In the genomic region with DNA sequence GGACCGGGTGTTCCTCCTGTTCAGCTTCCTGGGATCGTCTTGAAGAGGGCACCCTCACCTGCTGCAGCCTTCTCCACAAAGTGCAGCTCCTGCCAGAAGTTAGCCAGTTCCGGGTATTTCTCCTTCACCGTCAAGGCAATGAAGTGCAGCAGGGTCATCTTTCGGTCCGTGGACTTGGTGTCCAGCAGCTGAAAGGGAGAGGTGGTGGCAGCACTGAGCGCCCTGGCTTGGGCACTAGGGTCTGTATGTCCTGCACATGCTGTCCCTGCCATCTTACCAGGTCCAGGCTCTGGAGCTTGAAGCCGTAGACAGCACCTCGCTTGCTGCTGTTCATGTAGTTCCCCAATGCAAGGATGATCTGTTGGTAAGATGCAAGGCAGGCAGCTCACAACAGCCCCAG, we compare ENCODE assay signal across 20 mouse cellular contexts. TPM values are rescaled to one million over a fixed set of nuclear protein-coding genes. Genes with fewer than 3 reads are reported as not detected.
DNase-seq lines count a peak whose midpoint lies in the region; ATAC-seq and TF ChIP-seq lines count a peak whose summit lies in the region.
"Had no signal": no experiment of that assay in that cellular context is flagged by ENCODE, and none has a peak within 500 bp of the region (broad histone marks: within the 10 kb centered on the region; RNA-seq: fewer than 3 reads in every experiment).

No protein-coding gene starts in this region.

- no peak for TF ChIP-seq CTCF in heart, postnatal 0 days (IDR thresholded peaks at IDR 0.05; ENCODE audit: low read depth)
- TF ChIP-seq CTCF in lung, embryonic 14.5 days (IDR thresholded peaks at IDR 0.05; ENCODE audit: low read depth), result no peak

- peaks cover 94% of the 10 kb centered on the region for H3K36me3 ChIP-seq in heart, postnatal 0 days (replicated peaks; ENCODE audit: control insufficient read depth, insufficient read depth, low read length)
- H3K36me3 ChIP-seq in lung, embryonic 14.5 days (ENCODE audit: insufficient read depth), result peaks cover 97% of the 10 kb centered on the region
- peaks cover 100% of the 10 kb centered on the region for H3K36me3 ChIP-seq in embryonic facial prominence, embryonic 10.5 days (replicated peaks)
- H3K36me3 ChIP-seq in limb, embryonic 12.5 days, result peaks cover 99% of the 10 kb centered on the region

- no peak for DNase-seq in heart, postnatal 0 days (ENCODE audit: low spot score)
- no peak for DNase-seq in heart, postnatal 4 days
- no peak for DNase-seq in lung, embryonic 14.5 days
- DNase-seq in lung, adult 18-20 months, result no peak
- no peak for DNase-seq in embryonic facial prominence, embryonic 10.5 days (ENCODE audit: low spot score)
- no peak for DNase-seq in layer of hippocampus, postnatal 25 days (ENCODE audit: extremely low spot score in 1 of 2, low spot score in 1 of 2)
- DNase-seq: adrenal gland, postnatal 14 days; cerebellum, adult 9-11 months; embryo, embryonic 11 days; forebrain, postnatal 0 days; gastrocnemius, postnatal 25 days; liver; right cerebral cortex, adult 18-20 months had no signal

- no peak for TF ChIP-seq EP300 in heart, postnatal 0 days (IDR thresholded peaks at IDR 0.05; ENCODE audit: low read depth)

- no peak overlapping the region for H3K9ac ChIP-seq in heart, postnatal 0 days (replicated peaks; ENCODE audit: low read depth, low read length)
- H3K9ac ChIP-seq in lung, embryonic 14.5 days, result no peak overlapping the region
- no peak overlapping the region for H3K9ac ChIP-seq in limb, embryonic 12.5 days (replicated peaks)
- H3K9ac ChIP-seq: forebrain, postnatal 0 days had no signal

- H3K4me3 ChIP-seq in heart, postnatal 0 days (ENCODE audit: low read depth, low read length), result no peak overlapping the region
- no peak overlapping the region for H3K4me3 ChIP-seq in lung, embryonic 14.5 days (ENCODE audit: low read depth, low read length)
- H3K4me3 ChIP-seq in embryonic facial prominence, embryonic 10.5 days, result no peak overlapping the region
- H3K4me3 ChIP-seq in limb, embryonic 12.5 days (replicated peaks), result no peak overlapping the region
- H3K4me3 ChIP-seq: erythroblast, embryonic 14.5 days; left cerebral cortex, adult 2 months had no signal

- H3K4me2 ChIP-seq in heart, postnatal 0 days (ENCODE audit: low read depth, low read length), result no peak overlapping the region
- H3K4me2 ChIP-seq in lung, embryonic 14.5 days, result no peak overlapping the region
- H3K4me2 ChIP-seq in limb, embryonic 12.5 days, result no peak overlapping the region

- ATAC-seq in heart, postnatal 0 days (ENCODE audit: insufficient read depth, low read depth), result no peak
- ATAC-seq in lung, embryonic 14.5 days (ENCODE audit: insufficient read depth), result no peak
- ATAC-seq in limb, embryonic 12.5 days (ENCODE audit: insufficient number of reproducible peaks, insufficient read depth, low FRiP score, low TSS enrichment, low read depth), result no peak
- ATAC-seq: CD4-positive, CD25-positive, alpha-beta regulatory T cell, adult 4 months; forebrain, postnatal 0 days; inflammation-experienced regulatory T-cells, adult 6 months; midbrain, embryonic 16.5 days had no signal

- H3K4me1 ChIP-seq in heart, postnatal 0 days (ENCODE audit: control insufficient read depth, insufficient read depth), result peaks cover 6% of the 10 kb centered on the region; the same call in 1 of the 2 replicates
- H3K4me1 ChIP-seq in lung, embryonic 14.5 days (ENCODE audit: insufficient read depth), result no peaks in the 10 kb centered on the region
- peaks cover 9% of the 10 kb centered on the region; the same call in 1 of the 2 replicates for H3K4me1 ChIP-seq in embryonic facial prominence, embryonic 10.5 days
- H3K4me1 ChIP-seq in limb, embryonic 12.5 days (replicated peaks), result 0 out of 2 replicates have a peak, but pooled peaks cover 3% of the 10 kb centered on the region

- no peaks in the 10 kb centered on the region for H3K27me3 ChIP-seq in heart, postnatal 0 days (ENCODE audit: control insufficient read depth, insufficient read depth, low read length)
- H3K27me3 ChIP-seq in lung, embryonic 14.5 days (ENCODE audit: insufficient read depth, low read length), result no peaks in the 10 kb centered on the region
- no peaks in the 10 kb centered on the region for H3K27me3 ChIP-seq in embryonic facial prominence, embryonic 10.5 days (replicated peaks; ENCODE audit: low read depth, poor library complexity, severe bottlenecking)
- no peaks in the 10 kb centered on the region for H3K27me3 ChIP-seq in limb, embryonic 12.5 days

- no peaks in the 10 kb centered on the region for H3K9me3 ChIP-seq in heart, postnatal 0 days (replicated peaks; ENCODE audit: control insufficient read depth, low read length)
- no peaks in the 10 kb centered on the region for H3K9me3 ChIP-seq in lung, embryonic 14.5 days (ENCODE audit: low read depth, low read length)
- H3K9me3 ChIP-seq in embryonic facial prominence, embryonic 10.5 days, result no peaks in the 10 kb centered on the region
- no peaks in the 10 kb centered on the region for H3K9me3 ChIP-seq in limb, embryonic 12.5 days

- peak overlapping the region; percentile 56 for H3K27ac ChIP-seq in heart, postnatal 0 days (ENCODE audit: low read depth)
- peak overlapping the region; percentile 71; the same call in 1 of the 2 replicates for H3K27ac ChIP-seq in lung, embryonic 14.5 days (ENCODE audit: low read depth)
- H3K27ac ChIP-seq in embryonic facial prominence, embryonic 10.5 days (replicated peaks), result 0 out of 2 replicates have a peak overlapping the region, but pooled peaks have one; percentile 8
- peak overlapping the region; percentile 56; the same call in 1 of the 2 replicates for H3K27ac ChIP-seq in limb, embryonic 12.5 days
- H3K27ac ChIP-seq: left cerebral cortex, adult 2 months had no signal

- 74% methylated on average over 9 of the region's 9 CpGs for WGBS in heart, postnatal 0 days
- WGBS in lung, embryonic 14.5 days, result 74% methylated on average over 9 of the region's 9 CpGs
- WGBS in embryonic facial prominence, embryonic 10.5 days, result 83% methylated on average over 9 of the region's 9 CpGs
- WGBS in limb, embryonic 12.5 days, result 87% methylated on average over 9 of the region's 9 CpGs

RNA-seq across cellular contexts. Expression of gene Fam186b, which starts 25.3 kb away (rescaled TPM):
- not detected in 2 replicates for total RNA-seq in heart, postnatal 0 days (2014; rRNA removed; ENCODE audit: low replicate concordance)
- 0.07 and 0.22 TPM in 2 replicates for polyA plus RNA-seq in heart, postnatal 0 days (2015; fragmentation: Nextera tagmentation; extraction: Ambion mirVana)
- under 1 TPM in 1 of 2 experiments, not detected in 1; 0.17 TPM for total RNA-seq in heart, postnatal 4 days (2021)
- polyA plus RNA-seq in lung, embryonic 14.5 days (2014; fragmentation: Nextera tagmentation; extraction: Ambion mirVana), result 0.05 and 0.15 TPM in 2 replicates
- polyA plus RNA-seq in embryonic facial prominence, embryonic 10.5 days (2016; fragmentation: Nextera tagmentation; extraction: Ambion mirVana), result 0.30 TPM in 1 of 2 replicates, not detected in the other
- polyA plus RNA-seq in limb, embryonic 12.5 days (2016; fragmentation: Nextera tagmentation; extraction: Ambion mirVana), result not detected in 2 replicates
- 1 to 10 TPM; 1.2 to 1.3 TPM for total RNA-seq in layer of hippocampus, postnatal 25 days (2021)
- total RNA-seq: gastrocnemius, postnatal 25 days; neutrophil, adult 5-6 weeks had no signal
- polyA plus RNA-seq: erythroblast, embryonic 14.5 days had no signal

RNA-seq across cellular contexts. Expression of gene Prpf40b, which starts 26.1 kb away (rescaled TPM):
- 25.4 and 26.9 TPM in 2 replicates for total RNA-seq in heart, postnatal 0 days (2014; rRNA removed; ENCODE audit: low replicate concordance)
- 27.4 and 29.3 TPM in 2 replicates for polyA plus RNA-seq in heart, postnatal 0 days (2015; fragmentation: Nextera tagmentation; extraction: Ambion mirVana)
- 10 to 100 TPM; 36.5 to 41.4 TPM for total RNA-seq in heart, postnatal 4 days (2021)
- polyA plus RNA-seq in lung, embryonic 14.5 days (2014; fragmentation: Nextera tagmentation; extraction: Ambion mirVana), result 48.3 and 59.1 TPM in 2 replicates
- 72.3 and 76.1 TPM in 2 replicates for polyA plus RNA-seq in embryonic facial prominence, embryonic 10.5 days (2016; fragmentation: Nextera tagmentation; extraction: Ambion mirVana)
- 74.6 TPM in 2 replicates for polyA plus RNA-seq in limb, embryonic 12.5 days (2016; fragmentation: Nextera tagmentation; extraction: Ambion mirVana)
- total RNA-seq in layer of hippocampus, postnatal 25 days (2021), result 100 to 1,000 TPM in 1 of 2 experiments, 10 to 100 TPM in 1; 81.5 to 116 TPM

RNA-seq across cellular contexts. Expression of gene Fmnl3, which starts 49.3 kb away (rescaled TPM):
- total RNA-seq in heart, postnatal 0 days (2014; rRNA removed; ENCODE audit: low replicate concordance), result 18.2 and 21.6 TPM in 2 replicates
- 10.1 and 12.1 TPM in 2 replicates for polyA plus RNA-seq in heart, postnatal 0 days (2015; fragmentation: Nextera tagmentation; extraction: Ambion mirVana)
- 10 to 100 TPM; 42.6 to 44.4 TPM for total RNA-seq in heart, postnatal 4 days (2021)
- 31.7 and 33.5 TPM in 2 replicates for polyA plus RNA-seq in lung, embryonic 14.5 days (2014; fragmentation: Nextera tagmentation; extraction: Ambion mirVana)
- 24.4 and 25.6 TPM in 2 replicates for polyA plus RNA-seq in embryonic facial prominence, embryonic 10.5 days (2016; fragmentation: Nextera tagmentation; extraction: Ambion mirVana)
- polyA plus RNA-seq in limb, embryonic 12.5 days (2016; fragmentation: Nextera tagmentation; extraction: Ambion mirVana), result 33.6 and 40.6 TPM in 2 replicates
- total RNA-seq in layer of hippocampus, postnatal 25 days (2021), result 10 to 100 TPM in 1 of 2 experiments, 1 to 10 TPM in 1; 9.3 to 11.3 TPM

Comparison
In these comparisons a context has a peak if more than half of its experiments do, and no peak if none do; other contexts are left out.
1. H3K27ac ChIP-seq: peak in every context shown above with its lines; median percentile 71 in lung, embryonic 14.5 days; 56 in heart, postnatal 0 days; 56 in limb, embryonic 12.5 days; 8 in embryonic facial prominence, embryonic 10.5 days.